In the genomic region with DNA sequence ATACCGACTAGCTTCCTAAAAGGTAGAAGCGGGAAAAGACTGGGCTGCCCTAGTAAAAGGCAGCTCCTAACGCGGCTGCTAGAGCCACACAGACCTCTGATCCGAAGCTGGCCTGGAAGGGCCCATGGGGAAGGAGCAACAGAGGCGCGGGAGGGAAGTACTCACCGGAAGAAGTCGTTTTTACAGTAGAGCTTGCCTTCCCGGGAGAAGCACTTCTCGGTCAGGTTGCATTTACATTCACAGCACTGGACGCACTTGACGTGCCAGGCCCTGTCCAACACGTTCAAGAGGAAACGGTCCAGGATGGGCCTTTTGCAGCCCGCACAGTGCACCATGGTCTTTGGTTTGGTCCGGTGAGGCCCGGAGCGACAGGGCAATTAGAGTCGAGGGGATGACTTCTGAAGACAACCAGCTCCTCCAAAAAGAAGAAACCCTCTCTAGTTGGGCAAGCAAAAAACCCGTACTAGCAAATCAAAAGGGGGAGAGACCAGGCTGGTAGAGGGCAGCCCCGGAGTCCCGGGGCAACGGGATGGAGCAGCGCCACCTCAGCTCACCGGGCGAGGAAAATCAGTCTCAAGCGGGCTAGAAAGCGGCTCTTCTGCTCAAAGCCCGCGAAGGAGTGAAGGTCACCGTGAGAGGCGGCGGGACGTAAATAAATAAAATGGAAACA, we compare ENCODE assay signal across 9 mouse cellular contexts. TPM values are rescaled to one million over a fixed set of nuclear protein-coding genes. Genes with fewer than 3 reads are reported as not detected.
DNase-seq lines count a peak whose midpoint lies in the region; ATAC-seq lines count a peak whose summit lies in the region.
"Had no signal": no experiment of that assay in that cellular context is flagged by ENCODE, and none has a peak within 500 bp of the region (broad histone marks: within the 10 kb centered on the region; RNA-seq: fewer than 3 reads in every experiment).

No protein-coding gene starts in this region.

- no peaks in the 10 kb centered on the region for H3K9me3 ChIP-seq in hindbrain, embryonic 11.5 days (ENCODE audit: control insufficient read depth, low read length)

- no peaks in the 10 kb centered on the region for H3K36me3 ChIP-seq in hindbrain, embryonic 11.5 days (ENCODE audit: control insufficient read depth, insufficient read depth, low read length)
- H3K36me3 ChIP-seq: G1E had no signal

- DNase-seq in heart, adult 8-10 months (ENCODE audit: low spot score): peak; percentile 11
- DNase-seq in heart, postnatal 4 days: no peak
- DNase-seq in cerebellum, postnatal 36 days: peak; percentile 52 to 69
- no peak for DNase-seq in hindbrain, embryonic 11.5 days (ENCODE audit: low spot score)
- no peak for DNase-seq in T-cell, adult 2 months (ENCODE audit: low spot score)
- DNase-seq in layer of hippocampus, postnatal 10 days (ENCODE audit: low spot score in 2 of 2): no peak

- peak overlapping the region; percentile 72 for H3K27ac ChIP-seq in hindbrain, embryonic 11.5 days (ENCODE audit: low read depth, low read length)

- peaks cover 79% of the 10 kb centered on the region for H3K27me3 ChIP-seq in hindbrain, embryonic 11.5 days (ENCODE audit: control insufficient read depth, insufficient read depth, low read length)

- WGBS in hindbrain, embryonic 11.5 days: 0% methylated on average over 35 of the region's 35 CpGs

- no peak for ATAC-seq in hindbrain, embryonic 11.5 days (ENCODE audit: low FRiP score)
- ATAC-seq in megakaryocyte, adult 5-6 weeks (ENCODE audit: poor library complexity, severe bottlenecking): 0 out of 2 replicates have a peak, but pooled peaks have one; percentile 7
- no peak for ATAC-seq in frontal cortex, adult (ENCODE audit: low TSS enrichment)

- peak overlapping the region; percentile 77 for H3K4me2 ChIP-seq in hindbrain, embryonic 11.5 days (replicated peaks; ENCODE audit: low read depth, low read length)

- peak overlapping the region; percentile 76 for H3K9ac ChIP-seq in hindbrain, embryonic 11.5 days (ENCODE audit: low read depth, low read length)

- H3K4me1 ChIP-seq in hindbrain, embryonic 11.5 days (replicated peaks; ENCODE audit: control insufficient read depth, insufficient read depth, low read length): no peaks in the 10 kb centered on the region; the same call in 1 of the 2 replicates

- H3K4me3 ChIP-seq in hindbrain, embryonic 11.5 days (ENCODE audit: low read depth, low read length): peak overlapping the region; percentile 48

RNA-seq across cellular contexts. Expression of a gene that starts 1.4 kb away (rescaled TPM):
- total RNA-seq in heart, adult 8-10 months (2022): not detected
- not detected for total RNA-seq in heart, postnatal 4 days (2021)
- 53.3 and 57.3 TPM in 2 replicates for polyA plus RNA-seq in hindbrain, embryonic 11.5 days (2014; fragmentation: Nextera tagmentation; extraction: Ambion mirVana)
- total RNA-seq in megakaryocyte, adult 5-6 weeks (2015): 0.31 and 0.73 TPM in 2 replicates
- 0.53 TPM in 1 of 2 replicates, not detected in the other for total RNA-seq in megakaryocyte, adult 5-6 weeks (2017)
- 1 to 10 TPM; 1.3 to 2.0 TPM for total RNA-seq in layer of hippocampus, postnatal 10 days (2021)
- polyA plus RNA-seq: G1E had no signal

RNA-seq across cellular contexts. Expression of a gene that starts 10.7 kb away (rescaled TPM):
- total RNA-seq in heart, adult 8-10 months (2022): 10 to 100 TPM; 12.9 to 14.3 (median 13.1) TPM
- 10 to 100 TPM; 15.2 to 18.8 TPM for total RNA-seq in heart, postnatal 4 days (2021)
- 59.9 and 64.5 TPM in 2 replicates for polyA plus RNA-seq in hindbrain, embryonic 11.5 days (2014; fragmentation: Nextera tagmentation; extraction: Ambion mirVana)
- total RNA-seq in megakaryocyte, adult 5-6 weeks (2015): 24.1 and 33.3 TPM in 2 replicates
- 38.2 and 48.5 TPM in 2 replicates for total RNA-seq in megakaryocyte, adult 5-6 weeks (2017)
- total RNA-seq in layer of hippocampus, postnatal 10 days (2021): 10 to 100 TPM; 21.9 to 24.9 TPM

Comparison
In these comparisons a context has a peak if more than half of its experiments do, and no peak if none do; other contexts are left out.
1. DNase-seq: peak in heart, adult 8-10 months (single experiment) and cerebellum, postnatal 36 days (2 of 2); none in heart, postnatal 4 days (single experiment), hindbrain, embryonic 11.5 days (single experiment), T-cell, adult 2 months (single experiment) and layer of hippocampus, postnatal 10 days (0 of 2).